Mouse (Mus musculus) intestine, postnatal 0 days (tissue): ENCODE measurements around the gene Zbtb17. TPM values are rescaled to one million over a fixed set of nuclear protein-coding genes. Genes with fewer than 3 reads are reported as not detected.
A peak's percentile ranks its signal among the peaks of the same experiment; 100 is the strongest.

ENCODE experiments used
- ATAC-seq: fragments of 200-750 bp; cut with Nextera tagmentation; 2 replicates; pipeline ENCODE4 v1.8.0; 2017; ENCODE audit warnings: mild to moderate bottlenecking, moderate TSS enrichment, moderate library complexity
- H3K27ac ChIP-seq: fragments of 300-500 bp; sonication (generic); 2 replicates; pipeline ENCODE4 v1.5.1; 2014; ENCODE audit warnings: mild to moderate bottlenecking, low read depth, low read length, moderate library complexity
- H3K27me3 ChIP-seq: fragments of 300-500 bp; sonication (generic); replicated peaks from 2 replicates; pipeline ENCODE4 v1.6.1; 2014; ENCODE audit warnings: low read length, mixed read lengths; ENCODE audit not compliant: control insufficient read depth, insufficient read depth
- H3K36me3 ChIP-seq: fragments of 300-500 bp; sonication (generic); 2 replicates; pipeline ENCODE4 v1.6.1; 2014; ENCODE audit warnings: mild to moderate bottlenecking, moderate library complexity; ENCODE audit not compliant: control insufficient read depth, insufficient read depth
- H3K4me1 ChIP-seq: fragments of 300-500 bp; sonication (generic); replicated peaks from 2 replicates; pipeline ENCODE4 v1.6.1; 2014; ENCODE audit warnings: antibody characterized with exemption, low read length, mixed read lengths; ENCODE audit not compliant: control insufficient read depth, insufficient read depth
- H3K4me2 ChIP-seq: fragments of 300-500 bp; sonication (generic); replicated peaks from 2 replicates; pipeline ENCODE4 v1.6.1; 2014; ENCODE audit warnings: low read depth, mild to moderate bottlenecking, moderate library complexity
- H3K4me3 ChIP-seq: fragments of 300-500 bp; sonication (generic); 2 replicates; pipeline ENCODE4 v1.5.1; 2014; ENCODE audit warnings: low read depth, low read length
- H3K9ac ChIP-seq: fragments of 300-500 bp; sonication (generic); 2 replicates; pipeline ENCODE4 v1.6.1; 2014; ENCODE audit warnings: mild to moderate bottlenecking, low read depth, low read length
- H3K9me3 ChIP-seq: fragments of 300-500 bp; sonication (generic); 2 replicates; pipeline ENCODE4 v1.6.1; 2016; ENCODE audit warnings: mixed run types; ENCODE audit not compliant: control insufficient read depth
- CTCF ChIP-seq: sonication (generic); IDR thresholded peaks from 2 replicates; pipeline ENCODE4 v1.5.1; 2016; ENCODE audit warnings: low read depth, mild to moderate bottlenecking, control low read depth, antibody characterized with exemption, moderate library complexity
- WGBS: fragments of 180-500 bp; shearing (Covaris S2); extraction: QIAGEN DNeasy Blood & Tissue Kit; methylation state at CpG from one replicate; pipeline ENCODE4 v1.1.7; 2014; 5-methylcytosine and 5-hydroxymethylcytosine counted together
- polyA plus RNA-seq: library from polyadenylated mRNA; unstranded; fragments of >200 nt; fragmentation: Nextera tagmentation; extraction: Ambion mirVana; gene quantifications from 2 replicates; pipeline ENCODE4 v1.2.1, GENCODE M21; 2015

Zbtb17 gene
- polyA plus RNA-seq, 1 experiment from 2014 or later: 9.7 TPM

DNA sequence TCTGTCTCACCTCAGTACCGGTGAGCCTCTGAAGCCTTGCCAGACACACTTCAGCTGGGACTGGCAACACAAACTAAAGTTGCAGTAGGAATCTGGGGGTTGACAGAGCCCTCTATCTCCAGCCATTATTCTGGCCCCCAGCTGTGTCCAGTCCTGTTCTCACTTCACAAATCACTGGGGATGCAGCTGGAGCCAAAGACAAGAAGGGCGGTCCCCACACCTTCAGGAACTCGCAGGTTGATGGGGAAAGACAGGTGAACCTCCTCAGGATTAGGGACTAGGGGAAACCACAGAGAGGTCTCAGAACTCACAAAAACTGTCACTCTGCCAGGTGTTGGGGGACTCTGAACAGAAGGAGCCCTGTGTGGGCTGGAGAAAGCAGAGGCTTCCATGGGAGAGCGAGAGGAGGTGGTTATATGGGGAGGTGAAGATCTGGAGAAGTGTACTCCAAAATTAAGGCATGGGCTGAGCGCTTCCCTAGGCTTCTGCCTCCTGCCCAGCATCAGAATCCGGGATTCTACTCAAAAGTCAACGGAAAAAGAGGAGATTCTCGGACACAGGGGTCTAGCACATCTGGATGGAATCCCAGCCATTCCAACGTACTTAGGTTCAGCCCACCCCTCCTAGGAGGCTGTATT is 24.1 kb upstream of the Zbtb17 start, which contains the start of gene Hspb7:
Gene Hspb7 (plus strand): TSS at position 588 of the 638 bp plus-strand sequence.
- Histone ChIP-seq H3K4me1 (peaks cover 5% of the 10 kb centered on the region; the same call in 1 of the 2 replicates), H3K27ac (peak within 1 kb of the TSS; percentile 28; the same call in 1 of the 2 replicates), H3K9me3 (no peaks in the 10 kb centered on the region), H3K9ac (peak within 1 kb of the TSS; percentile 31; the same call in 1 of the 2 replicates), H3K27me3 (no peaks in the 10 kb centered on the region), H3K36me3 (no peaks in the 10 kb centered on the region), H3K4me2 (peak within 1 kb of the TSS; percentile 38), H3K4me3 (peak within 1 kb of the TSS; percentile 17; the same call in 1 of the 2 replicates)
- no peak for TF ChIP-seq CTCF
- 62% methylated on average over 9 of the region's 9 CpGs for WGBS
- no peak for ATAC-seq

DNA sequence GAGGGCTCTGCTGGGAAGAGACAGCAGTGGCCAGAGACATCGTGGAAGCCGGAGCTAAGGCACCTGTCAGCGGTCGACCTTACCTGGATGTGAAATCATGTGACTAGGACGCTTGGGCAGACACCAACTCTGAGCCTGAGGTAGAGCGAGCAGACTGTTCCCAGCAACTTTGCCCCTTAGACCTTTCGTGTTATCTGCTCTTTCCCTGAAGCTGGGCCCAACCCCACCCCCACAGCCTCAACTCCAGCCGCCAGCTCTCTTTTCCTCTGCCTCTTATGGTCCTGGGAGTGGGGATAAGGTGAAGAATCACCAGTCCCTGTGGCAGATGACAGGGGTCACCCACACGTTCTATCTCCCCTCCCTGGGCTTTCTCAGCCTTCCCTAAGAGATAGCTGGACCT is 23.6 kb upstream of the Zbtb17 start:
- peak; percentile 71 for ATAC-seq
- WGBS: 22% methylated on average over 9 of the region's 9 CpGs

DNA sequence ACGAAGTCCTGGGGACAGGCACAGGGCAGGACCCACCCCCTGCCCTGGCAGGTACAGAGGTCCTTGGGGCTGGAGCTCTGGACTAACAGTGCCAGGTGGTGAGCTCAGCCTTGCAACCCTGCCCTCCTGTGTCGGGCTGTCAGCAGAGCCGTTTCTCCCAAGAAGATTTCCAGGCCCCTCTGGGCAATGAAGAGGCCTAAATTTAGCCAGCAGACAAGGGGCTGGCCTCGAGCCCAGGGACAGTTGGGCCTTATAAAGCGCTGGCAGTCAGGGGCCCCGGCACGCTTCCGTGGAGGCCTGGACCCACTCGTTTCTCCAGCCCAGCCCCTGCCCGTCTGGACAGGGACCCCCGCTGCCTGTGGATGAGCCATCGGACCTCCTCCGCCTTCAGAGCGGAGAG is 23.0 kb upstream of the Zbtb17 start:
- peak overlapping the region; percentile 31; the same call in 1 of the 2 replicates for H3K9ac ChIP-seq
- H3K4me2 ChIP-seq: peak overlapping the region; percentile 38
- H3K9me3 ChIP-seq: no peaks in the 10 kb centered on the region
- no peaks in the 10 kb centered on the region for H3K27me3 ChIP-seq
- peak overlapping the region; percentile 28; the same call in 1 of the 2 replicates for H3K27ac ChIP-seq
- H3K4me3 ChIP-seq: peak overlapping the region; percentile 17; the same call in 1 of the 2 replicates
- TF ChIP-seq CTCF: peak; percentile 32
- 53% methylated on average over 14 of the region's 14 CpGs for WGBS
- no peaks in the 10 kb centered on the region for H3K36me3 ChIP-seq
- peaks cover 13% of the 10 kb centered on the region; the same call in 1 of the 2 replicates for H3K4me1 ChIP-seq
- peak; percentile 49 for ATAC-seq

More for the DNA sequence above, 23.6 kb upstream of the Zbtb17 start:
- Histone ChIP-seq H3K27ac (0 out of 2 replicates have a peak overlapping the region, but pooled peaks have one; percentile 28), H3K4me3 (no peak overlapping the region), H3K4me2 (peak overlapping the region; percentile 38; the same call in 1 of the 2 replicates), H3K27me3 (no peaks in the 10 kb centered on the region), H3K9me3 (no peaks in the 10 kb centered on the region), H3K36me3 (no peaks in the 10 kb centered on the region), H3K4me1 (peaks cover 11% of the 10 kb centered on the region; the same call in 1 of the 2 replicates), H3K9ac (peak overlapping the region; percentile 31; the same call in 1 of the 2 replicates)
- no peak for TF ChIP-seq CTCF

DNA sequence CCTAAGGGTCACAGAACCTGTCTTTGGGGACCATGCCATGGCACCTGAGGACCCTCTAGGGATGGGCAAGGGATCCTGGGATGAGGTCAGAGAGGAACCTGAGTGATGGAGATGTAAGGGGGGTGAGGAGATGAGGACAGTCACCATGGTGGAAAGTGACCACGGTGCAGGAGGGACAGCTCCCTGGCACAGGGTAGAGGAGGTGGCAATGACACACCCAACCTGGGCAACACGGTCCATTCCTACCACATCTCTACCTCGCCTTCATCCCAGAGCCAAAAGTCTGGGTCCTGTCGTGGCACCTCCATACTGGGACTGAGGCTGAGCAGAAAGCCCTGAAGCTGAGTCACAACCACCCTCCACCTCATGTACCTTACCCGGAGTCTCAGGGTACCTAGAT is 21.6 kb upstream of the Zbtb17 start:
- H3K4me3 ChIP-seq: no peak overlapping the region
- no peaks in the 10 kb centered on the region for H3K9me3 ChIP-seq
- no peak for TF ChIP-seq CTCF
- ATAC-seq: no peak
- 0 out of 2 replicates have a peak overlapping the region, but pooled peaks have one; percentile 38 for H3K4me2 ChIP-seq
- no peaks in the 10 kb centered on the region for H3K27me3 ChIP-seq
- 85% methylated on average over 5 of the region's 5 CpGs for WGBS
- no peaks in the 10 kb centered on the region for H3K36me3 ChIP-seq
- no peak overlapping the region for H3K27ac ChIP-seq
- no peak overlapping the region for H3K9ac ChIP-seq
- peaks cover 13% of the 10 kb centered on the region; the same call in 1 of the 2 replicates for H3K4me1 ChIP-seq

DNA sequence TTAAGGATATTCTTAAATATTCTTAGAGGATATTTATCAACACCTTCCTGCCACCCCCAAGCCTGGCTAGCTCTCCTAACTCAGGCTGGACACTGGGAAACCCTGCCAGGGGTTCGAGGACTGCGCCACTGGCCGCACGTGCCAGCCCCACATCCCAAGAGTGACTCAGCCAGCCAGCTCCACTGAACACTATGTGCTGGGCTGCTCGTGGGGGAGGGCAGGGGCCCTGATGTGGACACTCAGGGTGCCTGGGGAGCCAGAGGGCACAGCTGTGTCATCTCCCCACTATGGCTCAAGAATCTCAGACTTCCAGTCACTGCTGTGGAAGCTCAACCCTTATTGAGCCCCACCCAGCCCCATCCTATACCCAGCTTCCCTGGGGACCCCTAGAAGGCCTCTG is 21.2 kb upstream of the Zbtb17 start:
- ATAC-seq: no peak
- peaks cover 13% of the 10 kb centered on the region; the same call in 1 of the 2 replicates for H3K4me1 ChIP-seq
- H3K27ac ChIP-seq: no peak overlapping the region
- no peaks in the 10 kb centered on the region for H3K27me3 ChIP-seq
- H3K4me2 ChIP-seq: no peak overlapping the region
- no peak for TF ChIP-seq CTCF
- 81% methylated on average over 5 of the region's 5 CpGs for WGBS
- H3K9ac ChIP-seq: no peak overlapping the region
- H3K4me3 ChIP-seq: no peak overlapping the region
- H3K9me3 ChIP-seq: no peaks in the 10 kb centered on the region
- no peaks in the 10 kb centered on the region for H3K36me3 ChIP-seq

DNA sequence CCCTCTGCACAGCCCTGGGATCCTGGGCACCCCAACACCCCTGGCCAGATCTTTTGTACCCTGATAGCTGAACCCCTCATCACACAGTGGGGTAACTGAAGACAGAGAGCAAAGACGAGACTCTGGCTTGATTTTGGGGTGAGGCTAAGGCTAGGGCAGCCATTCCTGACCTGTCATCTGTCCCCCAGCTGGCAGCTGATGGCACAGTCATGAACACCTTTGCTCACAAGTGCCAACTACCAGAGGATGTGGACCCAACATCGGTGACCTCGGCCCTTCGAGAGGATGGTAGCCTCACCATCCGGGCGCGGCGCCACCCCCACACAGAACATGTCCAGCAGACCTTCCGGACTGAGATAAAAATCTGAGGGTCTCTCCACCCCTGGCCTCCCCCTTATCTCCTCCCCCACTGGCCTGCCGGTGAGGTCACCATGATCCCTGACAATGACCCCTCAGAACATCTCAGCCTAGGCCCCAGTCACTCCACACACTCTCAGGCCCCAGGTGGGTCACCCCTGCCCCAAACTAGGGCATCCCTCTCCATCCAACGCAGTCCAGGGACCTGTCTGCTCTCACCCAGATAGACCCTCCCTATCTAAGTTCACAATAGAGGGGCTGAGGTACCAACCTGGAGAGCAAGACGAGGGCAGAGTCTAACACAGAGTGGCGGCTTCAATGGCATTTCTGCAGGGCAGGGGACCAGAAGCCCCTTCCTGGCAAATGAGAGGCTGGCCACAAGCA is 20.6 kb upstream of the Zbtb17 start:
- ATAC-seq: no peak
- H3K9me3 ChIP-seq: no peaks in the 10 kb centered on the region
- H3K36me3 ChIP-seq: no peaks in the 10 kb centered on the region
- H3K4me1 ChIP-seq: peaks cover 13% of the 10 kb centered on the region; the same call in 1 of the 2 replicates
- no peak overlapping the region for H3K27ac ChIP-seq
- 85% methylated on average over 13 of the region's 13 CpGs for WGBS
- no peak overlapping the region for H3K4me3 ChIP-seq
- no peak for TF ChIP-seq CTCF
- no peak overlapping the region for H3K9ac ChIP-seq
- H3K4me2 ChIP-seq: no peak overlapping the region
- H3K27me3 ChIP-seq: no peaks in the 10 kb centered on the region
